Mouse (Mus musculus) intestine, embryonic 14.5 days (tissue): ENCODE data around the gene D17H6S53E. TPM values are rescaled to one million over a fixed set of nuclear protein-coding genes. Genes with fewer than 3 reads are reported as not detected.

ENCODE experiments used
- ATAC-seq: fragments of 200-750 bp; cut with Nextera tagmentation; replicated peaks from 2 replicates; pipeline ENCODE4 v1.8.0; 2017; ENCODE audit warnings: low read depth, moderate number of reproducible peaks, moderate TSS enrichment, moderate library complexity; ENCODE audit not compliant: low FRiP score, low TSS enrichment
- DNase-seq: peaks from one replicate; pipeline ENCODE4 v3.0.0-alpha.2; 2018; ENCODE audit warnings: low spot score
- H3K27ac ChIP-seq: fragments of 300-500 bp; sonication (generic); 2 replicates; pipeline ENCODE4 v1.5.1; 2014; ENCODE audit warnings: low read depth, mild to moderate bottlenecking, control low read depth
- H3K27me3 ChIP-seq: fragments of 300-500 bp; sonication (generic); replicated peaks from 2 replicates; pipeline ENCODE4 v1.6.1; 2014; ENCODE audit warnings: low read length, control low read depth; ENCODE audit not compliant: control insufficient read depth, insufficient read depth
- H3K36me3 ChIP-seq: fragments of 300-500 bp; sonication (generic); 2 replicates; pipeline ENCODE4 v1.6.1; 2014; ENCODE audit warnings: low read length, control low read depth; ENCODE audit not compliant: control insufficient read depth, insufficient read depth
- H3K4me1 ChIP-seq: fragments of 300-500 bp; sonication (generic); replicated peaks from 2 replicates; pipeline ENCODE4 v1.6.1; 2014; ENCODE audit warnings: low read length, control low read depth, mixed read lengths; ENCODE audit not compliant: control insufficient read depth, insufficient read depth
- H3K4me2 ChIP-seq: fragments of 300-500 bp; sonication (generic); 2 replicates; pipeline ENCODE4 v1.6.1; 2014; ENCODE audit warnings: low read length
- H3K4me3 ChIP-seq: fragments of 300-500 bp; sonication (generic); 2 replicates; pipeline ENCODE4 v1.5.1; 2014; ENCODE audit warnings: low read depth, low read length, control low read depth, mixed read lengths
- H3K9ac ChIP-seq: fragments of 300-500 bp; sonication (generic); 2 replicates; pipeline ENCODE4 v1.6.1; 2014; ENCODE audit warnings: mild to moderate bottlenecking, low read length
- H3K9me3 ChIP-seq: fragments of 300-500 bp; sonication (generic); 2 replicates; pipeline ENCODE4 v1.6.1; 2016; ENCODE audit warnings: low read length, control low read depth; ENCODE audit not compliant: control insufficient read depth
- WGBS: fragments of 180-500 bp; shearing (Covaris S2); extraction: QIAGEN DNeasy Blood & Tissue Kit; methylation state at CpG from one replicate; pipeline ENCODE4 v1.1.7; 2014; 5-methylcytosine and 5-hydroxymethylcytosine counted together
- polyA plus RNA-seq: library from polyadenylated mRNA; unstranded; fragments of >200 nt; fragmentation: Nextera tagmentation; extraction: Ambion mirVana; gene quantifications from 2 replicates; pipeline ENCODE4 v1.2.1, GENCODE M21; 2014

Gene D17H6S53E
- polyA plus RNA-seq, 1 experiment from 2014 or later: 8.4 TPM

GRCm38 (mm10) chr17:35157661-35158175, 31.5 kb downstream of the D17H6S53E start:
- DNase-seq (no peak), ATAC-seq (no peak)
- WGBS: 89% methylated on average over 8 of the region's 8 CpGs
- Histone ChIP-seq H3K27ac (no peak overlapping the region), H3K4me2 (no peak overlapping the region), H3K9me3 (no peaks in the 10 kb centered on the region), H3K4me1 (peaks cover 3% of the 10 kb centered on the region), H3K9ac (no peak overlapping the region), H3K36me3 (peaks cover 97% of the 10 kb centered on the region), H3K4me3 (no peak overlapping the region), H3K27me3 (no peaks in the 10 kb centered on the region)

DNA sequence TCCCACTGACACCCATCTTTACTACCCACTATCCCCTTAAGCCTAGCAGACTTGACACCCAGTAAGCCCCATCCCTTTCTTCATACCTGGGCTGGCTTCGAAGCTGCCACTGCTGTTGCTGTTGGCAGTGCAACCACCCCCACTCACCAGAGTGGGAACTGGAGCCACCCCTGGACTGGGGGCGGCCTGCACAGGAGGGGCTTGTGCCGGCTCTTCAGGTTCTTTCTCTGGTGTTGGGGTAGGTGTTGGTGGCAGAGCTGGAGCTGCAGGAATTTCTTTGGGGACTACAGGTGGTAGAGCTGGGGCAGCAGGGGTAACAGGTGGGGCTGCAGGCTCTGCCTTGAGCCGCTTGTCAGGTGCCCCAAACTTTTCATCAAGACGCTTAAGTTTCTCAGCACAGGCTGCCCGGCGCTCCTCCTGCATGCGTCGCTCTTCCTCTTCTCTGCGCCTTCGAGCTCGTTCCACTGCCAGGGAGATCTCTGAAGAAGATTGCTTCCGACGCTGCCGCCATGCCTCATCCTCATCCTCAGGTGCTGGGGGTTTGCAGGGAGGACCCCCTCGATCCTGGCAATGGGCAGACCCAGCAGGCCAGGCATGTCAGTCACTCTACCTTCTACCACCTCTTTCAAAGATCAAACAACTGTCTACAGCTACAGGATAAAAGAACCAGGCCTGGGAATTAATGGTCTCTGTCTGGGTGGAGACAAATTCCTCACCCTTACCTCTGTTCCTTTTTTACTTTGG, 32.8 kb downstream of the D17H6S53E start:
- peaks cover 10% of the 10 kb centered on the region for H3K4me1 ChIP-seq
- no peak overlapping the region for H3K4me3 ChIP-seq
- no peak for ATAC-seq
- no peak for DNase-seq
- H3K36me3 ChIP-seq: peaks cover 86% of the 10 kb centered on the region
- H3K4me2 ChIP-seq: no peak overlapping the region
- H3K27me3 ChIP-seq: no peaks in the 10 kb centered on the region
- no peaks in the 10 kb centered on the region for H3K9me3 ChIP-seq
- 92% methylated on average over 16 of the region's 16 CpGs for WGBS
- H3K9ac ChIP-seq: no peak overlapping the region
- H3K27ac ChIP-seq: no peak overlapping the region

- Histone ChIP-seq H3K4me1 (peaks cover 10% of the 10 kb centered on the region), H3K4me2 (no peak overlapping the region), H3K9ac (no peak overlapping the region), H3K9me3 (no peaks in the 10 kb centered on the region), H3K27me3 (no peaks in the 10 kb centered on the region), H3K27ac (no peak overlapping the region), H3K36me3 (peaks cover 80% of the 10 kb centered on the region), H3K4me3 (no peak overlapping the region)
- ATAC-seq (no peak), DNase-seq (no peak)
- WGBS: 91% methylated on average over 7 of the region's 7 CpGs
These were observed 33.5 kb downstream of the D17H6S53E start for GRCm38 (mm10) chr17:35159638-35160037.

DNA sequence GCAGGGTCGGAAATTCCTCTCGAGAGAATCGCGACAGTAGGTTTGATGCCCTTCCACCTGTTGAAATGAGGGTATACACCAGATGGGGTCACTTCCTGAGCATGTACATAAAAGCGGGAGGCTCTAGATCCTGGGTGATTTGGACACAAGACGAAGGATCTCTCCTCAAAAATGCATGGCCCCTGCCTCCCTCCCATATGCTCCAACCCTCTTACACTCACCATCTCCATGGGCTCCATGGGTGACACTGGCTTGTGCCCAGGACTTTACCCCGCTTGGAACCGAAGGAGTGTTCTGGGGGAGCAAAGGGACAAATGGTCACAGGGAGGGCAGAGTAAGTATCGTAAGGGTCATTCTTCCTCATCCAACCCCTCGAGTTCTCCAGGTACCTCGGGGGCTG, 35.2 kb downstream of the D17H6S53E start:
- Histone ChIP-seq H3K27me3 (no peaks in the 10 kb centered on the region), H3K9ac (no peak overlapping the region), H3K36me3 (peaks cover 62% of the 10 kb centered on the region), H3K4me2 (no peak overlapping the region), H3K4me3 (no peak overlapping the region), H3K4me1 (peaks cover 19% of the 10 kb centered on the region), H3K9me3 (no peaks in the 10 kb centered on the region), H3K27ac (no peak overlapping the region)
- no peak for DNase-seq
- 84% methylated on average over 11 of the region's 11 CpGs for WGBS
- no peak for ATAC-seq

DNA sequence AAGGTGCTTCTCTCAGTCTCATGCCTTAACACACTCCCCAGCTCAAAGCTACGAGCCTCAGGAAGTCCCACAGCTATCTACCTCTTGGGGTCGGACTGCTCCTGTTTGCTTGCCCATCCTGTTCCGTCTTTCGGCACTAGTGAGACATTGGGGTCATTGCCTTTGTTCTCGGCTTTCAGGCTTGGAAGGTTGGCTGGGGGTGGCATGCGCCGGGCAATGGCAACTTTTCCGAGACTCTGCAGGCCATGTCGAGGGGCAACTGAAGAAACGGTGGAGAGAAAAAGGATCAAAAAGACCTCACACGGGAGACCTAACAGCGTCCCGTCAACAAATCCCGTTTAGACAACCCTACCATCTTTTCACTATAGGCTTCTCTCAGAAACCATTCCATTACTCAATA, 35.9 kb downstream of the D17H6S53E start:
- no peak for ATAC-seq

DNA sequence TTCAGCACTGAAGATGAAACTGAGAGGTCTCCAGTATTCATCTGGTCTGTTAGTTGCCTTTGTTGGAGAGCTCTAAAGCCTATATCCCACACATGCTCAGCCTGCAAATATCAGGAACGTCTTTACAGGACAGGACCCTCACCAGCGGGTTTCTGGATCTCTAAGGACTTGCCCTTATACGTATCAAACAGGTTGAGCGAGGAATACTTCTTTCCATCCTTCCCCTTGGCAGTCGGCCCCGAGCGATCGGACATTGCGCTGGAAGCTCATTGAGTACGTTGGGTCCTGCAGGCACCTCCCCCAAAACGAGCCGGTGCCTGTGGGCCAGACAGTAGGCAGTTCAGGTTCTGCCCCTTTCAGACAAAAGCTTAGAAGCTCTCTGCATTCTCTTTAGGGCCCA, 36.6 kb downstream of the D17H6S53E start:
- 40% methylated on average over 12 of the region's 12 CpGs for WGBS
- Histone ChIP-seq H3K4me3 (peak overlapping the region; percentile 65), H3K27ac (peak overlapping the region; percentile 5; the same call in 1 of the 2 replicates), H3K36me3 (peaks cover 49% of the 10 kb centered on the region), H3K4me2 (peak overlapping the region; percentile 98), H3K4me1 (peaks cover 19% of the 10 kb centered on the region), H3K27me3 (no peaks in the 10 kb centered on the region), H3K9me3 (no peaks in the 10 kb centered on the region), H3K9ac (peak overlapping the region; percentile 87)
- no peak for ATAC-seq
- DNase-seq: no peak

More for the DNA sequence above, 35.9 kb downstream of the D17H6S53E start:
- no peak for DNase-seq
- Histone ChIP-seq H3K4me2 (no peak overlapping the region; the same call in 1 of the 2 replicates), H3K4me3 (peak overlapping the region; percentile 65; the same call in 1 of the 2 replicates), H3K36me3 (peaks cover 55% of the 10 kb centered on the region), H3K27ac (no peak overlapping the region), H3K4me1 (peaks cover 19% of the 10 kb centered on the region), H3K9ac (no peak overlapping the region; the same call in 1 of the 2 replicates), H3K27me3 (no peaks in the 10 kb centered on the region), H3K9me3 (no peaks in the 10 kb centered on the region)
- 70% methylated on average over 14 of the region's 14 CpGs for WGBS

DNA sequence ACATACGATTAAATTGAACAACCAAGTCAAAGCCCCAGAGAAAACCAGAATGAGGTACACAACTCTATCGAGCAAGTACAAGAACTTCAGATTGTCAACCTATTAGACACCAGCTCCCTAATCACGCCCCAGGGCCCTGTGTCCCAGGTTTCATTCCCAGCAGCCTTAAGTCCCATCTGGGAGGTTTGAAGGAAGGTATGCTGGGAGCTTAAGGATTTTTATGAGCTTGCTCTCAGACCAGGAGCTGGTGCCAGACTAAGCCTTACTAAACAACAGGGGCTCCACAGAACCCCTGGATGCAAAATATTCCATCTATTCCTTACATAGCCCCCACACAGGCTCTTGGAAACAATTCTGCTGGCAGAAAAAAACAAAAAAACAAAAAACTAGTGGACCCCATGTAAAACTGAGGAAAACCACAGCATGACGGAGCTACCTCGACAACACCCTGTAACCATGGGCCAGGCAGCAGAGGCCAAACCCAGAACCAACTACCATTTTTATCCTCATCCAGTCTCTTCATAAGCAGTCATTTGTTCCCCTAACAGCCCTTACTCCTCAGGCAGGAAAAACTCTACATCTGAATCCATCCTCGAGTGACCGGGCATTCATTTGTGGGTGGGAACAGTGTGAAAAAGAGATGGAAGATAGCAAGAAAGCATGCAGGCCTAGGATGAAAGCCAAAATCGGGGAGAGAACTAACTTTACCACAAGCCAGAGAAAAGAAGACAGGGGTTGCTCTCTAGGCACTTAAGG, 37.3 kb downstream of the D17H6S53E start:
- H3K9ac ChIP-seq: peak overlapping the region; percentile 87
- H3K36me3 ChIP-seq: peaks cover 41% of the 10 kb centered on the region
- no peak for DNase-seq
- H3K4me2 ChIP-seq: peak overlapping the region; percentile 98
- peaks cover 19% of the 10 kb centered on the region for H3K4me1 ChIP-seq
- peak overlapping the region; percentile 85 for H3K27ac ChIP-seq
- ATAC-seq: no peak
- H3K27me3 ChIP-seq: no peaks in the 10 kb centered on the region
- H3K9me3 ChIP-seq: no peaks in the 10 kb centered on the region
- 13% methylated on average over 8 of the region's 8 CpGs for WGBS
- peak overlapping the region; percentile 65 for H3K4me3 ChIP-seq

- Histone ChIP-seq H3K36me3 (peaks cover 34% of the 10 kb centered on the region), H3K9me3 (no peaks in the 10 kb centered on the region), H3K4me2 (peak overlapping the region; percentile 98), H3K27ac (peak overlapping the region; percentile 85), H3K9ac (peak overlapping the region; percentile 87), H3K4me1 (peaks cover 19% of the 10 kb centered on the region), H3K4me3 (peak overlapping the region; percentile 65), H3K27me3 (no peaks in the 10 kb centered on the region)
- DNase-seq (peak; percentile 76), ATAC-seq (no peak)
- under 1% methylated on average over 27 of the region's 28 CpGs for WGBS
These were observed 38.0 kb downstream of the D17H6S53E start for GRCm38 (mm10) chr17:35164218-35164567.
